Mouse (Mus musculus) embryonic facial prominence, embryonic 10.5 days (tissue): ENCODE results near the gene Ints3. TPM values are rescaled to one million over a fixed set of nuclear protein-coding genes. Genes with fewer than 3 reads are reported as not detected.

Source experiments
- DNase-seq: peaks from one replicate; pipeline ENCODE4 v3.0.0-alpha.2; 2017; ENCODE audit warnings: low spot score
- H3K27ac ChIP-seq: fragments of 300-500 bp; sonication (generic); replicated peaks from 2 replicates; pipeline ENCODE4 v1.5.1; 2016; ENCODE audit warnings: mild to moderate bottlenecking
- H3K27me3 ChIP-seq: fragments of 300-500 bp; sonication (generic); replicated peaks from 2 replicates; pipeline ENCODE4 v1.6.1; 2016; ENCODE audit warnings: low read depth, mild to moderate bottlenecking; ENCODE audit not compliant: poor library complexity, severe bottlenecking
- H3K36me3 ChIP-seq: fragments of 300-500 bp; sonication (generic); replicated peaks from 2 replicates; pipeline ENCODE4 v1.6.1; 2016; ENCODE audit warnings: mild to moderate bottlenecking, moderate library complexity
- H3K4me1 ChIP-seq: fragments of 300-500 bp; sonication (generic); 2 replicates; pipeline ENCODE4 v1.6.1; 2016
- H3K4me3 ChIP-seq: fragments of 300-500 bp; sonication (generic); 2 replicates; pipeline ENCODE4 v1.5.1; 2016; ENCODE audit warnings: mild to moderate bottlenecking, moderate library complexity
- H3K9me3 ChIP-seq: fragments of 300-500 bp; sonication (generic); 2 replicates; pipeline ENCODE4 v1.6.1; 2016; ENCODE audit warnings: mild to moderate bottlenecking
- WGBS: fragments of 180-500 bp; shearing (Covaris S2); methylation state at CpG from one replicate; pipeline ENCODE4 v1.1.7; 2016; 5-methylcytosine and 5-hydroxymethylcytosine counted together
- polyA plus RNA-seq: library from polyadenylated mRNA; unstranded; fragments of >200 nt; fragmentation: Nextera tagmentation; extraction: Ambion mirVana; gene quantifications from 2 replicates; pipeline ENCODE4 v1.2.1, GENCODE M21; 2016

Ints3 gene
- polyA plus RNA-seq, 1 experiment from 2014 or later, result 42.8 TPM

- peak overlapping the region; percentile 90 for H3K4me3 ChIP-seq
- 59% methylated on average over 11 of the region's 11 CpGs for WGBS
- peak overlapping the region; percentile 97 for H3K27ac ChIP-seq
- DNase-seq, result no peak
- H3K9me3 ChIP-seq, result no peaks in the 10 kb centered on the region
- H3K4me1 ChIP-seq, result peaks cover 32% of the 10 kb centered on the region
- peaks cover 11% of the 10 kb centered on the region; the same call in 1 of the 2 replicates for H3K36me3 ChIP-seq
- no peaks in the 10 kb centered on the region for H3K27me3 ChIP-seq
These were observed 780 bp upstream of the Ints3 start for GRCm38 (mm10) chr3:90434073-90434730.

- Histone ChIP-seq H3K9me3 (no peaks in the 10 kb centered on the region), H3K27ac (peak overlapping the region; percentile 97), H3K4me1 (peaks cover 34% of the 10 kb centered on the region), H3K27me3 (no peaks in the 10 kb centered on the region), H3K4me3 (peak overlapping the region; percentile 90), H3K36me3 (peaks cover 16% of the 10 kb centered on the region; the same call in 1 of the 2 replicates)
- no peak for DNase-seq
- WGBS, result 0% methylated on average over 12 of the region's 12 CpGs
These were observed 607 bp downstream of the Ints3 start for GRCm38 (mm10) chr3:90432811-90433219.

GRCm38 (mm10) chr3:90432348-90432747 lies 1.1 kb downstream of the Ints3 start:
- Histone ChIP-seq H3K9me3 (no peaks in the 10 kb centered on the region), H3K27me3 (no peaks in the 10 kb centered on the region), H3K4me1 (peaks cover 37% of the 10 kb centered on the region), H3K36me3 (peaks cover 19% of the 10 kb centered on the region; the same call in 1 of the 2 replicates), H3K4me3 (peak overlapping the region; percentile 90), H3K27ac (peak overlapping the region; percentile 97)
- 20% methylated on average over 2 of the region's 2 CpGs for WGBS
- no peak for DNase-seq

- Histone ChIP-seq H3K4me3 (no peak overlapping the region), H3K27me3 (no peaks in the 10 kb centered on the region), H3K9me3 (no peaks in the 10 kb centered on the region), H3K36me3 (peaks cover 37% of the 10 kb centered on the region), H3K27ac (no peak overlapping the region), H3K4me1 (peaks cover 43% of the 10 kb centered on the region)
- WGBS, result 93% methylated on average over 3 of the region's 3 CpGs
- DNase-seq, result no peak
These were observed 3.8 kb downstream of the Ints3 start for GRCm38 (mm10) chr3:90429576-90429975.

GRCm38 (mm10) chr3:90428186-90428585 lies 5.2 kb downstream of the Ints3 start:
- Histone ChIP-seq H3K27me3 (no peaks in the 10 kb centered on the region), H3K27ac (no peak overlapping the region), H3K4me1 (peaks cover 39% of the 10 kb centered on the region), H3K4me3 (no peak overlapping the region), H3K36me3 (peaks cover 50% of the 10 kb centered on the region), H3K9me3 (no peaks in the 10 kb centered on the region)
- WGBS, result 89% methylated on average over 6 of the region's 6 CpGs
- no peak for DNase-seq

- peaks cover 56% of the 10 kb centered on the region for H3K36me3 ChIP-seq
- 64% methylated on average over 1 of the region's 1 CpGs for WGBS
- H3K9me3 ChIP-seq, result no peaks in the 10 kb centered on the region
- no peaks in the 10 kb centered on the region for H3K27me3 ChIP-seq
- peaks cover 35% of the 10 kb centered on the region for H3K4me1 ChIP-seq
- no peak overlapping the region for H3K27ac ChIP-seq
- H3K4me3 ChIP-seq, result no peak overlapping the region
- DNase-seq, result no peak
These were observed 5.8 kb downstream of the Ints3 start for GRCm38 (mm10) chr3:90427574-90427973.

- peaks cover 75% of the 10 kb centered on the region for H3K36me3 ChIP-seq
These were observed 7.9 kb downstream of the Ints3 start for GRCm38 (mm10) chr3:90425499-90425898.

GRCm38 (mm10) chr3:90423549-90423948 lies 9.9 kb downstream of the Ints3 start:
- no peak for DNase-seq
- Histone ChIP-seq H3K4me3 (no peak overlapping the region), H3K9me3 (no peaks in the 10 kb centered on the region), H3K4me1 (peaks cover 9% of the 10 kb centered on the region; the same call in 1 of the 2 replicates), H3K36me3 (peaks cover 79% of the 10 kb centered on the region), H3K27ac (no peak overlapping the region), H3K27me3 (no peaks in the 10 kb centered on the region)

More at GRCm38 (mm10) chr3:90425499-90425898, 7.9 kb downstream of the Ints3 start:
- DNase-seq, result no peak
- Histone ChIP-seq H3K4me3 (no peak overlapping the region), H3K4me1 (peaks cover 16% of the 10 kb centered on the region), H3K27me3 (no peaks in the 10 kb centered on the region), H3K27ac (no peak overlapping the region), H3K9me3 (no peaks in the 10 kb centered on the region)
- WGBS, result 94% methylated on average over 2 of the region's 2 CpGs

GRCm38 (mm10) chr3:90420696-90421095 lies 12.7 kb downstream of the Ints3 start:
- DNase-seq, result no peak
- peaks cover 93% of the 10 kb centered on the region for H3K36me3 ChIP-seq
- H3K4me3 ChIP-seq, result no peak overlapping the region
- no peaks in the 10 kb centered on the region for H3K9me3 ChIP-seq
- H3K27me3 ChIP-seq, result no peaks in the 10 kb centered on the region
- no peak overlapping the region for H3K27ac ChIP-seq
- H3K4me1 ChIP-seq, result no peaks in the 10 kb centered on the region
- 90% methylated on average over 6 of the region's 6 CpGs for WGBS

- Histone ChIP-seq H3K27me3 (no peaks in the 10 kb centered on the region), H3K4me1 (peaks cover 6% of the 10 kb centered on the region; the same call in 1 of the 2 replicates), H3K9me3 (no peaks in the 10 kb centered on the region), H3K36me3 (peaks cover 100% of the 10 kb centered on the region), H3K4me3 (no peak overlapping the region), H3K27ac (no peak overlapping the region)
- WGBS, result 63% methylated on average over 3 of the region's 3 CpGs
- no peak for DNase-seq
These were observed 20.4 kb downstream of the Ints3 start for GRCm38 (mm10) chr3:90413011-90413396.

- H3K27me3 ChIP-seq, result no peaks in the 10 kb centered on the region
- no peak overlapping the region for H3K27ac ChIP-seq
- H3K36me3 ChIP-seq, result peaks cover 100% of the 10 kb centered on the region
- WGBS, result 56% methylated on average over 5 of the region's 5 CpGs
- H3K4me3 ChIP-seq, result no peak overlapping the region
- H3K9me3 ChIP-seq, result no peaks in the 10 kb centered on the region
- peak; percentile 76 for DNase-seq
- peaks cover 6% of the 10 kb centered on the region; the same call in 1 of the 2 replicates for H3K4me1 ChIP-seq
These were observed 21.0 kb downstream of the Ints3 start for GRCm38 (mm10) chr3:90412312-90413010.

GRCm38 (mm10) chr3:90408721-90409120 lies 24.7 kb downstream of the Ints3 start:
- peaks cover 100% of the 10 kb centered on the region for H3K36me3 ChIP-seq
- no peaks in the 10 kb centered on the region for H3K9me3 ChIP-seq
- H3K4me1 ChIP-seq, result peaks cover 6% of the 10 kb centered on the region; the same call in 1 of the 2 replicates
- no peak overlapping the region for H3K27ac ChIP-seq
- no peaks in the 10 kb centered on the region for H3K27me3 ChIP-seq
- 91% methylated on average over 3 of the region's 3 CpGs for WGBS
- no peak for DNase-seq
- no peak overlapping the region for H3K4me3 ChIP-seq

- WGBS, result 94% methylated on average over 5 of the region's 5 CpGs
- H3K4me1 ChIP-seq, result no peaks in the 10 kb centered on the region
These were observed 27.0 kb downstream of the Ints3 start for GRCm38 (mm10) chr3:90406414-90406813.

More at GRCm38 (mm10) chr3:90406414-90406813, 27.0 kb downstream of the Ints3 start:
- H3K27me3 ChIP-seq, result no peaks in the 10 kb centered on the region
- H3K27ac ChIP-seq, result no peak overlapping the region
- no peak for DNase-seq
- no peak overlapping the region for H3K4me3 ChIP-seq
- H3K9me3 ChIP-seq, result no peaks in the 10 kb centered on the region
- peaks cover 100% of the 10 kb centered on the region for H3K36me3 ChIP-seq
